Mouse (Mus musculus) lung, postnatal 14 days (tissue): ENCODE results near the gene Btbd1.
"Not testable (repeated sequence)": the region's sequence is repeated elsewhere in the genome, so short reads cannot be mapped to it uniquely, and the experiment has no call there.

Experiments used
- DNase-seq: peaks from one replicate; pipeline ENCODE4 v3.0.0; 2021

The Btbd1 gene

DNA sequence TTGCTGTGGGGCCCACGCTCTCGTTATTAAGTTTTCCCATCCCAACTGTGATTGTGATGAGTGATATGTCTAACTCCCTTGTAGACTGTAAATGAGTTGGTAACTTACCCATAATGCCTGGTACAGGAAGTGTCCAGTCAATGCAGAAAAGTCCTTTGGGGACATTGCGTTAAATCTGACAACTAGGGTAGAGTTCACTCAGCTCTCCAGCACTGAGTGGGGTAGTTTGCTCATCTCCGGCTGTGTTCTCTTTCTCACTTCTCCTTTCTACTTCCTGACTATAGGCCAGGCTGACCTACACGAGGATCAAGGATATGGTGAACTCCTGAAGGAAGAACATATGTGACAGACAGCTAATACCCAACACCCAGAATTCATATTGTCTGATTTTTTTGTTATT is 20.0 kb upstream of the Btbd1 start:
- no peak for DNase-seq

DNA sequence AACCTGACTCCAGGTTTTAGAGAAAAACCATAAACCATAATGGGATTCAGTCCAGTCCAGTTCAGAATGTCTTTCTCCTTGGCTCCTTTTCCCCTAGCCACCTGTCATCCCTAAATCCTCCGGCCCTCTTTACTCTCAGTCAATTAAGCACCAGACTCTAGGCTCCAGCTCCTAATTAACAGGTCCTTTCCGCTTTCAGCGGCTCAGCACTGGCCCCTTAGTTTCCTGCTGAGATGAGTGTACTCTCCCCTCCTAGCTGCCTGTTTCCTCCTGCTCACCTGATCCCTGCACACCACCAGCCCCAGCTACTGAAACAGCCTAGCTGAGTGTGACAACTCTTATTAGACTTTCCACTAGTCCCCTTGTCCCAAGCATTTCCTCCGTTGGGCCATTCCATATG is 18.5 kb upstream of the Btbd1 start:
- no peak for DNase-seq

DNA sequence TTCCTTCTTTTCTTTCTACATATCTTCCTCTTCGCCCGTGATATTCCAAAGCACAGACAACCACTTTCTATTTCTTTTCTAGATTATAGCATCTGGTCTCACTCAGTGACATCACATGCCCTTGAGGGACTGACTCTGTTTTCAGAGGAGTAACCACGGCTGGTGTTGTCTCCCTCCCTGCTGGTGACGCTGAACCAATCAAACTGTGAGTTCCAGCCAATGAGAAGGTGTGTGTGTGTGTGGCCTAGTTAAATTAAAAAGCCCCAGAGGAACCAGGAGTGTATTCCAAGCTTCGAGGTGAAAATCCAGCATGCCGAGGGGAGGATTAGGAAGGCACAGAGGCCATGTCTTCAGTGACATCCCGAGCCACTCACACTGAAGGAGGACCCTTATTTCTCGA is 17.8 kb upstream of the Btbd1 start:
- DNase-seq, result no peak

DNA sequence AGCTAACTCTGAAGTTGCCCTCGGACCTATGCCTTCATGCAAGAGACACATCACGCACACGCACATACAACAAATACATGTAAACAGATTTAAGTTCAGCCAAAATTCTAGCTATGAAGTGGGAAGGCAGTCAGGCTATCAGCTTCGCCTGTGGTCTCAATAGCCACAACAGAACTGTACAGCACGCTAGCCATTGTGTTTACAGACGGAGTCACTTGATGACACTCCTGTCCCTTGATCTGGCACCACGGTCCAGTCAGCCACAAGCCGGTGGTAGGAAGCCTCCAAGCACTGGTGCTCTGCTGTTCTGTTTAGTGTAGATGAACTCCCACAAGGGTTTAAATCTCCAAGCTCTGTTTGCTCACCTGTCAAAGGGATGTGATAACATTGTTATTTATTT is 16.8 kb upstream of the Btbd1 start:
- no peak for DNase-seq

DNA sequence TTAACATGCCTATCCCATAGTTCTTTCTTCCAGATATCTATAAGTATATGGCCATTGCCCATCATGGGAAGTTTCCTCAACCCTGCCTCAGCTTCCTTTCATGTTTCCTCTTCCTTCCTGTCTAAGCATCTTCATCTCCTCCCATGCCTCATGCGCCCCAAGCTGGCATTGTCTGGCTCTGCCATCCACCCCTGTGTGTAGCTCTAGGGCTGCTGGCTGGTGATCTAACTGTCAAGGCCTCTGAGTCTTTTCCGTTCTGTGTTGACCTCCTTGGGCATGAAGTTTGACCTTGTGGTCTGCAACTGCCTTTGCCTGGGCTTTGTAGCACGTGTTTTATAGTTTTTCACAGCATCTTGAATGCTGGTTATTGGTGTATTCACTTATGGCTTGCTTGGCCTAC is 16.1 kb upstream of the Btbd1 start:
- no peak for DNase-seq

DNA sequence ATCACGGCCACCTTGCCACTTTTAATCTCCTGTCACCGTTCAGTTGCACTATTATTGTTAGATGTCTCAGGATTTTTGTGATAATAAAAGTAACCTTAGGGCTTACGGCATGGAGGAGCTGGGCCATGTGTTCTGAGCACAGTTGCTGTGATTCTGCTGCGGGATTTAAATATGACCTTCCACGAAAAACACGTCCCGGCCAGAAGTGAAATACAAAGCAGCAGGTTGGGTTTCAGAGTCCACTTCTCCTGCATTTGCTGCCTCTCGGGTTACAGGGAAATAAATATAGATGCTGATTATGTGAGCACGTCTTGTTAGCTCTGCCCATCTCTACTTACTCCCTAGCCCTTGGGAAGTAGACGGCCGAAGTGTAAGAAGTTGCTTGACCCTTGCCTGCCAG is 15.6 kb upstream of the Btbd1 start:
- no peak for DNase-seq

DNA sequence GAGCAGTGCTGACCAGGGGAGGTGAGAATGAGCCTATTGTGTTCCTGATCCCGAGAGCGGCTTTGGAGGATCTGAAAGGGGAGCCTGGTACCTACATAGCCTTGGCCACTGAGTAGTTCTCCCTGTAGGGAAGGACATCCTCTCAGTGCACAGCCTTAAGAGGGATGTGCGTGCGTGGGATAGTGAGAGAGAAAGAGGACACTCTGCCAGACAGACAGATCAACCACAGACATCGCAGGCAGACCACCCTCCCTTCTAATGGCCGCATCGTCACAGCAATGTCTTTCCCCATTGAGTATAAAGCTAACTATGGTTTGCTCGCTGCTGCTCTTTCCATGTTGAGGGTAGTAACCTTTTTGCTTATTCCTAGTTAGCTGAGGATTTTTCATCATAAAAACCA is 14.7 kb upstream of the Btbd1 start:
- DNase-seq, result no peak

DNA sequence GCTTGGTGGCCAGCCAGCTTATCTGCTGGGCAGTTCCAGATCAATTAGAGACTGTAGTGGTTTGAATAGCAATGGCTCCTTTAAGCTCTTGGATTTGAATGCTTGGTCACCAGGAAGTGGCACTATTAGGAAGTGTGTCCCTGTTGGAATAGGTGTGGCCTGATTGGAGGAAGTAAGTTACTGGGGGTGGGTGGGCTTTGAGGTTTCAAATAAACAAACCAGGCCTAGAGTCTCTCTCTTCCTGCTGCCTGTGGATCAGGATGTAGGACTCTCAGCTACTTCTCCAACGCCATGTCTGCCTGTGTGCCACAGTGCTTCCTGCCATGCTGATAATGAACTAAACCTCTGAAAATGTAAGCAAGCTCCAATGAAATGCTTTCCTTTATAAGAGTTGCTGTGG is 13.8 kb upstream of the Btbd1 start:
- DNase-seq, result no peak

DNA sequence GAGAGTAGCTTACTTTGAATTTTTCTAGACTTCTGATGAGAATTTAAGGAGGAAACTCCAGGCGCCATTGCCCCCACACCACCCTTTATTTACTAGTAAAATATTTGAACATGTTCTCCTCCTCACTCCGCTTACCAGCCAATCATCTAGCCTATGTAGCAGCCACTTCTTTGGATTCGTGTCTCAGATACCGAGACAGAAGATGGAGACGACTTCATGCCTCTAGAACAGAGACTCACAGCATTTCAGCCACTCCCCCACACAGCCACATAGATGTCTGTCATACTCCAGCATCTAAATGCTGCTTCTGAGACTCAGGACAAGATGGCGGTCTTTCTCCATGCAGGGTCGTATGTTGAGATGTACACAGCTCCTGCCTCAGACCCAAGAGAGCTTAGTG is 12.9 kb upstream of the Btbd1 start:
- DNase-seq, result no peak

DNA sequence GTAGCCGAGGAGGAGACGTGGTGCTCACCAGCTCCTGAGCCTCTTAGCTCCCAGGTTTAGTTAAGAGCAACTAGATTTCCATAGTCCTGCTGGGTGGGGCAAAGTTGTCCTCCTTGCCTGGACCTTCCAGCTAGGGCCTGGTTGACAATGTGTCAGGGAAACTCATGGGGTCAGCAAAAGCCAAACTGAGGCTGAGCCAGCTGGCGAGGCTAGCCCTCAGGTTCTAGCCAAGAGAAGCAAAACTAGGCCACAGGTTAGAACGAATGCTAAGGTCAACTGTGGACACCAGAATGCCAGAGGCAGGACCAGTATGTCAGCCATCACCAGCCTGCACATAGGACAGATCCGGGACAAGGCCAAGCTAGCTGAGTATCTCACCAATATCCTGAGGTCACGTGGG is 12.2 kb upstream of the Btbd1 start:
- DNase-seq, result no peak

DNA sequence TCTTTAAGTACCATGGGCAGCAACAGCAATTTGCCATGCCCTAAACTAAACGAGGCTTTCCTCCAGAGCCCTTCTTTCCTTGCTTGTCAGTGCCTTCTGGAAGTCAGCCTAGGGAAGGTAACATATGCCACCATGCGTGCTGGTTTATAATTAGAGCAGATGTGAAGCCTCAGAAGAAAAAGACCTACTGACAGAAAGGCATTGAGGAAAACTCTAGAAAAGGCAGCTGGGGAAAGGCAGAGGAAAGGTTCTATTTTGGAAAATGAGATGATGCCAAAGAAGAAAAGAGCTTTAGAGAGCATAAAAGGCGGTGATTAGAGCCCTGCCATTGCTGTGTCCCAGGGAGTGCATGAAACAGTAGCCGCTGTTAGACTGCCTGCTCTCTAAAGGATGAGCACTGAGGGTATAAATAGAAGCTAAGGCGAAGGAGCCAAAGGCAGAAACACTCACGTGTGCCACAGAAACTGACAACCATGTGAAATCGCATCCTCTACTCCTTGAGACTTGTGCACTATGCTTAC is 11.5 kb upstream of the Btbd1 start:
- DNase-seq, result no peak

DNA sequence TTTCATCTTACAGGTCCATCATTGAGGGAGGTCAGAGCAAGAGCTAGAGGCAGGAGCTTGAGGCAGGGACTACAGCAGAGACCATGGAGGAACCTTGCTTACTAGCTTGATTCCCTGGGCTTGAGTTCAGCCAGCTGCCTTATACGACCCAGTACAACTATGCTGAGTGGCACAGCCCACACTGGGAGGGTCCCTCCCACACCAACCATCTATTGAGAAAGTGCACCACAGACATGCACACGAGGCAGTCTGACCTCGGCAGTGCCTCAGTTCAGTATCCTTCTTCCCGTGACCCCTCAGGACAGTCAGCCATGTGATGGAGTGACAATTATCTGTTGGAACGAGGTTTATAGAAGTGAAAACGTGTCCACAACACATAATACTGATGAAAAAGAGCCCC is 10.5 kb upstream of the Btbd1 start:
- no peak for DNase-seq

DNA sequence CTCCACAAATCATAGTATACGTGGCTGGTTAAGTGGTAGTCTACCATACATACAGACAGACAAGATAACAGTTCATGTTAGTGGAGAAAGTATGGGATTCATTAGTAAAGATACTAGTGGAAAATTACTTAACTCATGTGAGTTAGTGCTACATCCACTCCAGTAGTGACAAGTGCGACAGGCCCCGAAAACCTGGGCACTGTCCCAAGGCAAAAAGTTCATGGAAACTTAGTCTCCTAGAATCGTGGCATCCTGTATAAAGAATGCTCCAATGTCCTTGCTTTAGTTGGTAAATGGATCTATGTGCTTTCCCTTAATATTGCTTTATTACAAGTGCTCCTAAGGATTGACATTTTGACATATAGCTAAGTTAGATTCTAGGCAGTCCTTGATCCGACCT is 8.5 kb upstream of the Btbd1 start:
- not testable (repeated sequence) for DNase-seq

DNA sequence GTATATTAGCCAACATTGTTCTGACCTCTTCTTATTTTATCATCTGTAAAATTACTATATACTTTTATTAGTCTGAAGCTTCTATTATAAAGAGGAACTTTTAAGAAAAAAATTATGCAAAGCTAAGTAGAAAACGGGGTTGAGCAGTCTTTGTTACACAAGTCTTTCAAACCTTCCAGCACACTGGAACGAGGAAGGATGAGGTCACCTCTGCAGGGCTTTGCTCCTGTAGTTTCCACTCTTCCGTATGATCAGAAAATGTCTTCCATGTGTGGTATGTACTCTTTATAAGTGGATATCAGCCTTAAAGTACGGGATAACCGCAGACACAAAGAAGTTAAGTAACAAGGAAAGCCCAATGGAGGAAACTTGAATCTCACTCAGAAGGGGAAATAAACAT is 6.2 kb upstream of the Btbd1 start:
- no peak for DNase-seq

DNA sequence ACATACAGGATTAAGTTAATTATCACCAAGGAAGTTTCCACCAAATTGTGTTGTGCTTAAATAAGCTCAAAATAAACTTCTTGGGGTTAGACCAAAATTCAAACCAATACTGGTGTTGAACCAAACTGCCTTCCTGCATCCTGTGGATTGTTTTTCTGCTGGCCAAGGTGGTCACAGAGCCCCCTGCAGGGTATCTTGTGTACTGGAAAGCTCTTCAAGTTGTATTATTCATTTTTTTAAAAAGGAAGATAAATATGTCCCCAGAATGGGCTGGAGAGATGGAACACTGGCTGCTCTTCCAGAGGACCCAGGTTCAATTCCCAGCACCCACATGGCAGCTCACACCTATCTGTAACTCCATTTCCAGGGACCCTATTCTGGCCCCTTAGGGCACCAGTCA is 5.6 kb upstream of the Btbd1 start:
- DNase-seq, result no peak

DNA sequence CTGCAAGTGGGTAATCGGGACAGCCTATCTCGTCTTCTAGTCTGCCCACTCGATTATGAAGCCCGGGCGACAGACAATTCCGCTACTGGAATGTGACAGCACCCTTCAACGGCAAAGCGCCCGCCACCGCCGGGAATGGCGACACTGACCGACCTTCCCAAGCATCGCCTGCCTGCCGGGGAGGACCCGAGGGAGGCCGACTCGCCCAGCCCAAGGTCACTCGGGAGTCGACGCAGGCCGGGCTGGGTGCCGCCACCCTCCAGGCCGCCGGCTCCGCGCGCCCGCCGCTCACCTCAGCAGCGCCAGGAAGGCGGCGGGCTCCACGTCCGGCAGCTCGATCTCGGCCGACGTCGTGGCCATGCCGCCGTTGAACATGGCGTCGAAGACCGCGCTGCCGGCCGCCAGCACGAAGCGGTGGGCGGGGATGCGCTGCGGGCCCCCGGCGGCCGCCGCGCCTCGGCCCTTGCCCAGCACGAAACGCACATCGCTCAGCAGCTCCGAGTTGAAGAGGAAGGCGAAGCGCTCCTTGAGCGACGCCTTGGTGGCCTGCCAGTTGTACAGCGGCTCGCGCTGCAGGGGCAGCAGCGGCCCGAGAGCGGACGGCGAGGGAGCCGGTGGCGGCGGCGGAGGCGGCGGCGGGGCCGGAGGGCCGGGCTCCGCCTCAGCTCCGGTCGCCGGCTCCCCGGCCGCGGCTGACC is 401 bp downstream of the Btbd1 start:
- peak; percentile 51 for DNase-seq

DNA sequence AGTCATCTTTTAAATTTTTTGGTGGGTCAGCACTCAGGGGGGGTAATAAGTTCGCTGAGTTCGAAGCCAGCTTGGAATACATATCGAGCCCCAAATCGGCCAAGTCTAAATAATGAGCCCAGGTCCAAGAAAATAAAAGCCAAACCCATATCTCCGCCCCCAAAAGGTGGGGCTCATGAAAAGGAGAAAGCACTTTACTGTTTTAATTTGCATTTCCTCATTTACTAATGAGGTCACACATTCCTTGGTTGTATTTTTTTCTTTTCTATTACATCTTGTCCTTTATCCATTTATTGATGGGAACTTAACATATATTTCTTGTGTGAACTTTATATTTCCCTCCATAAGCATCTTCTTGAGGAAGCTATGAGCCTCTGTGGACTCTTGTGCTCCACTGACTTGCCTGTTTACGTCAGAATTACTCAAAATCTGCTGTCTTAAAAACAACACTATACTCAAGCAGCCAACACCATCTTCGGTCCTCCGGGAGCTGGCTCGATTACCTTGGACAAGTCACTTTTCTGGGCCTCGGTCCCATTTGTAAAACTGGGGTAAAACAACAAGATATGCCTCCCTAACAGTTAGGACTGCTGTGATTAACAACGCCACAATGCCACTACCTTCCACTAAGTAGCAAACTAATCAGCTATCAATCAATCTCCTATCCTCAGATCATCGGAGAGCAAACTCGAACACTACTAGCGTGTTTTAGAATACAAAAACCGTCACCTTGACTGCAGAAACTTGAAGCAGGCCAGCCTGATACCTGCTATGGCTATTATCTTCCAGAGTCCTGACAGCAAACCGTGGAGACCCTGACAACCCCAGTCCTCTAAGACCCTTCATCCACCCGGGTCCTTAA is 1.2 kb downstream of the Btbd1 start:
- DNase-seq, result no peak

DNA sequence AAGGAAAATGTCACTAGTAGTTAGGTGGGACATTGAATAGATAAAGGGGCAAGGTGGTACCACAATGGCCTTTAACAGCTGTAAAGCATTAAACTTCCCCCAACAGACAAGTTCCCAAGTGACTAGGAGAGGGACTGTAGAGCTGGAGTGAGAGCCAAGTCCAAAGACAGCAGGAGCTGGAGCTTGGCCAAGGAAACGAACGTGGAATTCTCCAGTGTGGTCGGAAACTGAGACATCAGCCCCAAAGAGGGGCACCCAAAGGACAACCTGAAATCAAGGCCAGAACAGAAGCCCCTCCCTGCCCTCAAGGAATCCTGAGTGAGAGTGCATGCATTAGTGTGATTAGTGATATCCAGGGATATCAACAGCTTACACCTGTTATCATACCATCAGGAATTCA is 3.9 kb downstream of the Btbd1 start:
- DNase-seq, result peak; percentile 14

DNA sequence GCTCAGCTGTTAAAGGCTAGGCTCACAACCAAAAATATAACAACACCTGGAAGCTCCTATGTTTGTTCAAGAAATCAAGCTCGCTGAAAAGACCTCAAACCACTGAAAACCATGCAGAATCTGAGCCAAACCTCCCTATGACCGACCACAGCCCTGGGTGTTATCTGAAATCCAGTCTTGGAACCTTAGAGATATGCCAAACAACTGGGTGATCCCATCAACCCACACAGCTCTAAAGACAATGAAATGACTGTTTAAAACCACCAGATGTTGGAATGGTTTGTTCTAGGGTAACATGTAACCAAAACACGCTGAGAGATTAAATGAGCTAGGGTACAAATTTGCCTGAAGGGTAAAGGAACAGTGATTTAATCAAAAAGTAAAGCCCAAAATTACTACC is 4.3 kb downstream of the Btbd1 start:
- no peak for DNase-seq

DNA sequence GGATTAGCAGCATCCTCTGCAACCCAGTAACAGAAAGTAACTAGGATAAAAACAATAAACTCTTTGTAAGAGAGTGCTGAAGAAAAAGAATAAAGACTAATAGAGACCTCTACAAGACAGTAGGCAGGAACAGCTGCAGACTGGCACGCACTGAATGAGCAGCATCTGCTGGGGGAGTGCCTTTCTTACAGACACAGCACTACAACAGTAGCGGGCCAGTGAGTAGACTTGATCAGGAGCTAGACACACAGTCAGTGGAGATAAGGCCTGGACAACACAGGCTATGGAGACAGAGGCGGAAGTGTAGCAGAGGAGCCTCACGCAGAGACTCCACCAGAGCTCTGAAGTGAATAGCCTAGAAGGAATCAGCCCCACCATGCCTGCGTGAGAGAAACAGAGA is 23.2 kb downstream of the Btbd1 start:
- no peak for DNase-seq

DNA sequence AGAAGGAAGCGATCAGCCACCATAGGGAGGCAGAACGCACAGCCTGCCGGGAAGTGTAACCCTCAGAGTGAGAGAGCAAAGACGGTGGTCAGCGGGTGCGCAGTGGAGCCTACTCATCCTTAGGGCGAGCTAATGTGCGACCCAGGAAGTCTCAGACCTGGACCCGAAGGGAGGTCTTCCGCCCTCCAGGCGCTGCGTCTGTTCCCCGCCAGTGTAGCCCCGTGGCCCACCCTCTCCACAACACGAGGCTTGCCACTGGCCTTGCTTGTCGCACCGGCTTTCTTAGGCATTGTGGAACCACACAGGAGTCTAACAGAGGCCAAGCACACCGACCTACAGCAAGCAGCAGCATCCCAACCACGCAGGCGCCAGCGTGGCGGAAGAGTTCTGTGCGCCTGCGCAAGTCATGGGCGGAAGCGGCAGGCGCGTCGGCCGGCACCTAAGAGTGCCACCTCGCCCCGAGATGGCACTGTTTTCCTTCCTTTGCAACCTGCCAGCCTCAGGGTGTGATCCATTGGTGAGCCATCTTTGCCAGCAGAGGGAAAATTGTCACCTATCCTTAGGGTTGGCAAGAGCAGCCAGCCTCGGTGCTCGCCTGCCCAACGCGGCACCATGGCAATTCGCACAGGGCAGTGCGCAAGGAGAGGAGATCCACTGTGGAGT is 40.0 kb downstream of the Btbd1 start, which contains the start of gene 3110040N11Rik:
3110040N11Rik (minus strand) TSS at position 384 of the 663 bp plus-strand sequence.
- DNase-seq, result peak; percentile 84

DNA sequence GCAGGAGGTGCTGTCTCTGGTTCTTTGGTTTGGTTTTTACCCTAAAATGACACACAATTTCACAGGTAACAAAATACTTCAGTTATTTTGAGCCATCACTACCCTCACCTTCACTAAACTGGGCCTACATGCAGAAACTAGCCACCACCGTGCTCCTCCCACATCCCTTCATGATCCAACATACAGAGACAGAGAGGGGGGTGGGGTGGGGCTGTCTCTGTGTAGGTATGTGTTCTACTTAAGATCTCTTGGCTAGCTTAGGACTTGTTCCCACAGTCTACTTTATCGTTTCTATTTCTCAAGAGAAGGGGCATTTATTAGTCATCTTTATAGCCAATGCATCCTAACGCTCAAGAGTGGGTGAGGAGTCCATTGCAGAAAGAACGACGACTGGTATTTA is 40.7 kb downstream of the Btbd1 start:
- no peak for DNase-seq

DNA sequence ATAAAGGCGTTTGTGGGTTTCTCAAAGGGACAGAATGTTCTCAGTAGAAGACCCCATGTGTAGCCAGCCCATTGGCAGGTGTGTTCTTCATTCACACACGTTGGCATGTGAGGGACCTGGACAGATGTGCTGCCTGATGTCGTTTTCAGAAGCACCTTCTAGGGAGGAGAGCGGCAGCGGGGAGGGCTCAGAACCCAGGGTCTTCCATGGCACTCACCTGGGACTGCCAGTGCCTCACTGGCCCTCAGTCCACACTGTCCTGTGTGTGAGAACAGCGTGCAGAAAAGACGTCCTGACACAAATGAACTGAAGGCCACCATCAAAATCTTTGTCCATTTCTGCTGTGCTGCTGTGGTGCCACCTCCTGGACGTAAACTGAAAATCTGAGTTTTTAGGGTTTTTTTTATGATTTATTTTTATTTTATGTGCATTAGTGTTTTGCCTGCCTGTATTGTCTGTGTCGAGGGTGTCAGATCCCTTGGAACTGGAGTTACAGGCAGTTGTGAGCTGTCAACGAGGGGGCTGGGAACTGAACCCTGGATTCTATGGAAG is 51.5 kb downstream of the Btbd1 start:
- DNase-seq, result no peak
